Mouse (Mus musculus): ENCODE data around the gene Glul. TPM values are rescaled to one million over a fixed set of nuclear protein-coding genes. Genes with fewer than 3 reads are reported as not detected.

The Glul gene
- total RNA-seq, 4 experiments from 2014 or later: 1,068 to 1,277 (median 1,158) TPM

- no peak for DNase-seq
Observed at GRCm38 (mm10) chr1:153909963-153910291, 10.2 kb downstream of the Glul start.

- no peak for DNase-seq
Observed at GRCm38 (mm10) chr1:153910423-153910822, 10.7 kb downstream of the Glul start.

GRCm38 (mm10) chr1:153911276-153911795 is 11.6 kb downstream of the Glul start:
- no peak for DNase-seq

- DNase-seq: no peak
Observed at GRCm38 (mm10) chr1:153913869-153914268, 14.1 kb downstream of the Glul start.

- DNase-seq: no peak
Observed at GRCm38 (mm10) chr1:153918521-153919206, 18.9 kb downstream of the Glul start.

GRCm38 (mm10) chr1:153921642-153922041 is 21.9 kb downstream of the Glul start:
- DNase-seq: no peak

GRCm38 (mm10) chr1:153922571-153923021 is 22.9 kb downstream of the Glul start:
- DNase-seq: peak; percentile 64

- no peak for DNase-seq
Observed at GRCm38 (mm10) chr1:153924395-153925385, 24.9 kb downstream of the Glul start.

GRCm38 (mm10) chr1:153930431-153930830 is 30.7 kb downstream of the Glul start:
- peak; percentile 65 for DNase-seq

GRCm38 (mm10) chr1:153933772-153934171 is 34.0 kb downstream of the Glul start:
- DNase-seq: no peak

- DNase-seq: no peak
Observed at GRCm38 (mm10) chr1:153935844-153936380, 36.2 kb downstream of the Glul start.

GRCm38 (mm10) chr1:153937025-153937424 is 37.3 kb downstream of the Glul start:
- no peak for DNase-seq

- no peak for DNase-seq
Observed at GRCm38 (mm10) chr1:153940986-153941385, 41.2 kb downstream of the Glul start.

GRCm38 (mm10) chr1:153945181-153945580 is 45.4 kb downstream of the Glul start:
- DNase-seq: peak; percentile 32

- no peak for DNase-seq
Observed at GRCm38 (mm10) chr1:153946971-153947370, 47.2 kb downstream of the Glul start.

- no peak for DNase-seq
Observed at GRCm38 (mm10) chr1:153947837-153948236, 48.1 kb downstream of the Glul start.

GRCm38 (mm10) chr1:153953232-153953631 is 53.5 kb downstream of the Glul start:
- DNase-seq: no peak

GRCm38 (mm10) chr1:153953797-153954196 is 54.1 kb downstream of the Glul start:
- no peak for DNase-seq

- no peak for DNase-seq
Observed at GRCm38 (mm10) chr1:153957850-153958249, 58.1 kb downstream of the Glul start.
